Mouse (Mus musculus): ENCODE results near the gene Aox1. TPM values are rescaled to one million over a fixed set of nuclear protein-coding genes. Genes with fewer than 3 reads are reported as not detected.

Gene Aox1
- polyA plus RNA-seq, 1 experiment from 2014 or later, result 0.31 TPM

DNA sequence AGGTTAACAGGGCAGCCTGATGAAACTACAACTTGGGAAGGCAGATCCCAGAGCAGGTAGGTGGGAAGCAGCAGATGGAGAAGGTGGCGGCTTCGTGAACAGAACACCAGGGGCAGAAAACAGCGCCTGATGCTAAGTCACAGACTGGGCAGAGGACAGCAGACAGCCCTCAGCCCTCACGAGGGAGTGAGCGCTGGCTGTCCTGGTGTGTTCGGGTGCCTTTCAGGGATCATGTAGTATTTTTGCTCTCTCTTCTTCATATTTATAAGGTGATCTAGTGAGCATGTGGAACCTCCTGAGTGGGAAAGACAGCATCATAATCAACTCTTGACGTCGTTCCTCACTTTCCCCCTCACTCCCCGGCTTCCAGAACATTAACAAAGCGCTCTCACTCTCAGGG is 116.3 kb downstream of the Aox1 start:
- no peak for ATAC-seq (ENCODE audit: low FRiP score)

DNA sequence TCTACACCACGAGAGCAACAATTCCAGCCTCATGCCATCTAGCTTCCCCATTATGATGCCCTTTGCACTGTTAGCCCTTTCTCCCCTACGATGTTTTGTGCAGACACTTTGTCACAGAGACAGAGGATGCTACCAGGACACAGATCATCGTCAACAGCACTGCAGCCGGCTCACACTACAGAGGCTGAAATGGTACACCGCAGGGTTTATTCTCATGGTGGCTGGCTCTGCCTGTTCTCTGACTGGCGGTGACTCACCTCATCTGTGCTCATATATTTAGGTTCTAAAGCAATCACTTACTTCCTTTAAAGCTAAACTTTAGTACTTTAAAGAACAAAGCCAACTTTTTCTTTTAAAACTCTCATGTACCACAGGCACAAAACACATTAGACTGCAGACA is 118.0 kb downstream of the Aox1 start:
- Histone ChIP-seq H3K4me3 (replicated peaks; ENCODE audit: low read length) (no peak overlapping the region), H3K4me1 (replicated peaks; ENCODE audit: control insufficient read depth, insufficient read depth, low read length) (no peaks in the 10 kb centered on the region), H3K4me2 (replicated peaks) (no peak overlapping the region), H3K9me3 (ENCODE audit: control insufficient read depth, low read length) (no peaks in the 10 kb centered on the region), H3K27ac (no peak overlapping the region), H3K27me3 (ENCODE audit: control insufficient read depth, insufficient read depth, low read length) (no peaks in the 10 kb centered on the region), H3K9ac (no peak overlapping the region), H3K36me3 (replicated peaks; ENCODE audit: control insufficient read depth, insufficient read depth) (no peaks in the 10 kb centered on the region)
- DNase-seq (ENCODE audit: low spot score), result no peak
- no peak for ATAC-seq (ENCODE audit: low FRiP score)
- 77% methylated on average over 6 of the region's 6 CpGs for WGBS

More for the DNA sequence above, 116.3 kb downstream of the Aox1 start:
- H3K27ac ChIP-seq, result no peak overlapping the region
- no peaks in the 10 kb centered on the region for H3K4me1 ChIP-seq (replicated peaks; ENCODE audit: control insufficient read depth, insufficient read depth, low read length)
- H3K9me3 ChIP-seq (ENCODE audit: control insufficient read depth, low read length), result no peaks in the 10 kb centered on the region
- no peaks in the 10 kb centered on the region for H3K36me3 ChIP-seq (replicated peaks; ENCODE audit: control insufficient read depth, insufficient read depth)
- 91% methylated on average over 10 of the region's 10 CpGs for WGBS
- no peak overlapping the region for H3K4me3 ChIP-seq (replicated peaks; ENCODE audit: low read length)
- H3K9ac ChIP-seq, result no peak overlapping the region
- H3K27me3 ChIP-seq (ENCODE audit: control insufficient read depth, insufficient read depth, low read length), result no peaks in the 10 kb centered on the region
- H3K4me2 ChIP-seq (replicated peaks), result no peak overlapping the region
- no peak for DNase-seq (ENCODE audit: low spot score)

DNA sequence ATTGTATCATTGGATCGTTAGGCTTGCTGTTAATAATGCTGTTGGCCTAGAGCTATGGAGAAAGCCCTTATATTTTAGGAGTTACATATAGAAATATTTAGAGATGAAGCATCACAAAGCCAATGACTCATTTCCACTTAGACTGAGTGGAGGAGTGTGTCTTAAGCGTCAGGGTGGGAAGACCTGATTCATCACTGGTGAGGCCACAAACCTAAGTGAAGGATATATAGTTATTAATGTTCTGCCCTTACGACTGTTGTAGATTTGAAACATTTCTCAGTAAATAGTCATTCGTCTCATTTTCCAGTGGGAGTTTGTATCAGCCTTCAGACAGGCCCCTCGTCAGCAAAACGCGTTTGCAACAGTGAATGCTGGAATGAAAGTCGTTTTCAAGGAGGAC is 122.5 kb downstream of the Aox1 start:
- H3K9ac ChIP-seq, result no peak overlapping the region
- H3K4me1 ChIP-seq (replicated peaks; ENCODE audit: control insufficient read depth, insufficient read depth, low read length), result no peaks in the 10 kb centered on the region
- DNase-seq (ENCODE audit: low spot score) (no peak), ATAC-seq (ENCODE audit: low FRiP score) (no peak)
- no peaks in the 10 kb centered on the region for H3K9me3 ChIP-seq (ENCODE audit: control insufficient read depth, low read length)
- H3K4me2 ChIP-seq (replicated peaks), result no peak overlapping the region
- no peak overlapping the region for H3K4me3 ChIP-seq (replicated peaks; ENCODE audit: low read length)
- no peaks in the 10 kb centered on the region for H3K36me3 ChIP-seq (replicated peaks; ENCODE audit: control insufficient read depth, insufficient read depth)
- WGBS, result 90% methylated on average over 8 of the region's 8 CpGs
- H3K27ac ChIP-seq, result no peak overlapping the region
- no peaks in the 10 kb centered on the region for H3K27me3 ChIP-seq (ENCODE audit: control insufficient read depth, insufficient read depth, low read length)

Other genes starting within 250 kb of the Aox1 start
- gene Sgo2a, start 34.0 kb upstream of the Aox1 start, polyA plus RNA-seq (2014; fragmentation: Nextera tagmentation; extraction: Ambion mirVana), result 3.1 and 3.6 TPM in 2 replicates
- 24.8 and 27.3 TPM in 2 replicates for gene Kctd18, start 11.0 kb upstream of the Aox1 start, polyA plus RNA-seq (2014; fragmentation: Nextera tagmentation; extraction: Ambion mirVana)
- gene Aox3, start 83.2 kb downstream of the Aox1 start, polyA plus RNA-seq (2014; fragmentation: Nextera tagmentation; extraction: Ambion mirVana), result 0.31 and 0.32 TPM in 2 replicates
- gene Aox4, start 180.5 kb downstream of the Aox1 start, polyA plus RNA-seq (2014; fragmentation: Nextera tagmentation; extraction: Ambion mirVana), result 0.39 and 0.54 TPM in 2 replicates
- 0.05 TPM in 1 of 2 replicates, not detected in the other for gene Aox2, start 248.4 kb downstream of the Aox1 start, polyA plus RNA-seq (2014; fragmentation: Nextera tagmentation; extraction: Ambion mirVana)

Measured in hindbrain, embryonic 14.5 days (tissue).